Mouse (Mus musculus) ES-Bruce4 (cell line): ENCODE measurements around the gene Dcaf1.

Experiments used
- CTCF ChIP-seq: IDR thresholded peaks from one replicate; pipeline ENCODE4 v1.8.1; 2011; ENCODE audit warnings: low read depth, low read length
- EP300 ChIP-seq: IDR thresholded peaks from 2 replicates; pipeline ENCODE4 v1.6.1; 2011; ENCODE audit warnings: low read depth, low read length; ENCODE audit not compliant: insufficient read depth
- POLR2A ChIP-seq: IDR thresholded peaks from one replicate; pipeline ENCODE4 v1.8.1; 2011; ENCODE audit warnings: low read length; ENCODE audit not compliant: insufficient read depth

GRCm38 (mm10) chr9:106777423-106777822, 44.3 kb upstream of the Dcaf1 start:
- no peak for TF ChIP-seq POLR2A
- TF ChIP-seq CTCF = no peak
- TF ChIP-seq EP300 = no peak
